Mouse (Mus musculus): ENCODE measurements at regions not wholly inside any gene's neighbourhood (a gene's known extent, or its start where the extent isn't known, plus 50 kb on each side); places are given as distances from the start of the nearest gene placed in this dataset.

- DNase-seq (ENCODE audit: low spot score) = no peak
Measured at GRCm38 (mm10) chr19:36178828-36179251, 58.9 kb upstream of the Ankrd1 start.

- DNase-seq (ENCODE audit: low spot score) = no peak
Measured at GRCm38 (mm10) chr19:36180329-36180728, 60.4 kb upstream of the Ankrd1 start.

DNA sequence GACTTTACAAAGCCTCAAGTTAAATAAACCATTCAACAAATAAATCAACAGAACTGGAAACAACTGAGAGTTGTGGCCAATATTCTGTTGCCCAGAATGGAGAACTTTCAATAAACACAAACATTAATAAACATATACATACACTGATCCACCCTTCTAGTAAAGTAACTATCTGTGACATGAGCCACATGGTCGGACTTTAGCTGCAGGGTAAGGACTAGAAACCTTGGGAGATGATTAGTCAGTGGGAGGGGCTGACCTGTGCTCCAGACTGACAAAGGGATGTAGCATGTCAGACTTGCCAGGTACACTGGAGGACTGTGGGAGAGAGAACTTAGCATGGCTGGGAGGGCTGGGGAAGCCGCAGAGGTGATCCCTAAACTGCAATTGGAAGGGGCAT, 61.6 kb upstream of the Ankrd1 start:
- DNase-seq (ENCODE audit: low spot score) = no peak

DNA sequence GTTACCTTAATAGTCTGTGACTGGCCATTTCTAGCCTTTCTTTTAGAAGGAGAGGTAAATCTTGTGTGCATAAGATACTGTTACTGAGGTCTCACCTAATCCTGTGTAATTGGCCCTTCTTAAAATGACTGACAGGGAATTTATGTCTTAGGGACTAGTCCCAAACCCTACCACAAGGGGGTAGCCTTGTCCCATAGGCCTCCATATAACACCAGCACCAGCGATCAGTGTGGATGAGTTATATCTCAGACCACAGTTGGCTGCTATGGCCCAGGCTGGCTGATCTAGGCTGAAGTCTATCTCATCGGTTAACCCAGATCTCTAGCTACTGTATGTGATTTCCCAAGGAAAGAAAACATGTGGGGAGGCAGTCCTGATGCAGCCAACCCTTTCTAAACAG, 63.2 kb upstream of the Ankrd1 start:
- DNase-seq (ENCODE audit: low spot score) = peak; percentile 88

DNA sequence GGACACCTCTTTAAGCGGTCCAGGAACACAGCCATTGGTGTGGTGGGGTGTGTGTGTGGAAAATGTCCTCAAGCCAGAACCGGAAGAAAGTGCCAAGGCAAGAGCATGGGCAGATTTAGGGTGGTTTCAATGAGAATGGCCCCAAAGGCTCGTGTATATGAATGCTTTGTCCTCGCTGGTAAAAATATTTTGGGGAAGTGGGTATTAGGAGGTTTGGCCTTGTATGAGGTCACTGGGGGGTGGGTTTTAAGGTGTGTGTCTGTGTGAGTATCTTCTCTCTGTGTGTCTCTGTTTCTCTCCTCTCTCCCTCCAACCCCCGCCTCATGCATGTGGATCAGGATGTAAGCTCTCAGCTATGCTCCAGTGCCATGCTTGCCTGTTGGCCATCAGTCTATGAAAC, 69.8 kb upstream of the Ankrd1 start:
- DNase-seq (ENCODE audit: low spot score) = no peak

DNA sequence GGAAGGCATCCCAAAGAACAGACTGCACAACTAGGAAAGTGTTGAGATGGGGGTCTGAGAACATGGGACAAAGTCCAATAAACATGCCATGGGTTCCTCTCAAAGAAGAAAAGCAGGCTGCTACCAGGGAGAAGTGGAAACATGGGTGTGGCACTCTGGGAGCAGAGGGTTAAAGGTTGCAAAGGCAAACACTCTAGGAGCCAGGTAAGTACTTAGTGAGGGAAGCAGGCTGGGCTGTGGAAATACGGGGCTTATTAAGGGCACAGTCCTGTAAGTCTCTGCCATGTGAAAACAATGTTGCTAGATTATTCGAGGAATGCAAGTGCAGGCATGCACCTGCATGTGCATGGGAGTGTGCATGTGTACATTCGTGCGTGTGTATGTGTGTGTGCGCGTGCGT, 71.7 kb upstream of the Ankrd1 start:
- no peak for DNase-seq (ENCODE audit: low spot score)

GRCm38 (mm10) chr19:36204269-36204668, 84.4 kb upstream of the Ankrd1 start:
- DNase-seq (ENCODE audit: low spot score) = no peak

GRCm38 (mm10) chr19:36204965-36205718, 85.2 kb upstream of the Ankrd1 start:
- DNase-seq (ENCODE audit: low spot score) = no peak

- DNase-seq (ENCODE audit: low spot score) = peak; percentile 45
Measured at GRCm38 (mm10) chr19:36207735-36208288, 87.9 kb upstream of the Ankrd1 start.

GRCm38 (mm10) chr19:36208419-36208818, 88.5 kb upstream of the Ankrd1 start:
- no peak for DNase-seq (ENCODE audit: low spot score)

GRCm38 (mm10) chr19:36213461-36213860, 93.6 kb upstream of the Ankrd1 start:
- no peak for DNase-seq (ENCODE audit: low spot score)

- DNase-seq (ENCODE audit: low spot score) = peak; percentile 80
Measured at GRCm38 (mm10) chr19:36214188-36214968, 94.5 kb upstream of the Ankrd1 start.

DNA sequence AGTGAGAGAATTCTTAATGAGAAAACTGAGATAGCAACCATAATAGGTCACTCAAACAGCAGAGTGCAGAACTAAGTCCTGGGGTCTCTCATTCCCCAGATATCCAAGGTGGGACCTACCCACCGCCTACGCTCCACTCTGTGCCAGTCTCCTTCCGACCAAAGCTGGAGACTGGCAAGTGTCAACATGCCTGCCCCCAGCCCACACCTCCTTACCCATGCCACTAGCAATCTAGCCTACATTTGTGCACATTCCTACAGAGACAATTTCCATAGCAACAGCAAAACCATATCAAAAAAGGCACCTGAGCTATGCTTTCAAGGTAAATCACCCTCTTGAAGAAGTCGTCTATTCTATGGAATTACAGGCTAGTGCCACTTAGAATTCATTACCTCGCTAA, 97.3 kb upstream of the Ankrd1 start:
- DNase-seq (ENCODE audit: low spot score) = no peak

GRCm38 (mm10) chr19:36217605-36218004, 97.7 kb upstream of the Ankrd1 start:
- no peak for DNase-seq (ENCODE audit: low spot score)

DNA sequence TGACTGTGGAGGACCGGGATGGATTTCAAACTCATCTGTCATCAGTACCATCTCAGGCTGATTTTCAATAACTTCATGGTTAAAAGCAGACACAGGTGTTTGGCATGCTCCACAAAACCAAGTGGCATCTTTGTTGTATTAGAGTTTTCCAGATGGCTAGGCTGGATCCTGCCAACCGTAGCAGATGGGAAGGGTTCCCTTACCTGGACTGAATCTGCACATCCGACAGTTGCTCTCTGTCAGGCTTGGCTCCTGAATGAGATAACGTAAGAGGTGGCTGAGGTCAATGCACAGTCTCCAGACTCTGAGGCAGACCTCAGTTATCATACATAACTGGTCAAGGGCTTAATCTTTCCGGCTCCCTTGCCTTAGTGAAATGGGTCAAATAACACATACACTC, 99.0 kb upstream of the Ankrd1 start:
- DNase-seq (ENCODE audit: low spot score) = no peak

- DNase-seq (ENCODE audit: low spot score) = no peak
Measured at GRCm38 (mm10) chr19:36221104-36221503, 101.2 kb upstream of the Ankrd1 start.

DNA sequence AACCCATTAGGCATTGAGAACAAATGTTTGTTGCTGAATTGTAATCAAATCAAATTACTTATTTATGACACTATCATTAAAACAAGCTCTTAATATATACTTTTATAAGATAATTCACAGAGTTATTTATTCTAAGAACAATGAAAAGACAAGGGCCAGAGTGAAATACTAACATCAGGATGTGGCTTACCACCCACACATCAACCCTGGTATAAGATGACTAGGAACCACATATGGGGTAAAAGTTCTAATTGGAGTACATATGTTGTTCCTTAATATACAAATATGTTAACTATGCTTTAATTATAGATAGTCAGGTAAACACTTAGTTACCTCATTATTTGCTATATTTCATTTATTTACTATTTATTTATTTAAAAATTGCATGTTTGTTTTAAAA, 101.7 kb upstream of the Ankrd1 start:
- DNase-seq (ENCODE audit: low spot score) = no peak

- no peak for DNase-seq (ENCODE audit: low spot score)
Measured at GRCm38 (mm10) chr19:36222198-36222597, 102.3 kb upstream of the Ankrd1 start.

- no peak for DNase-seq (ENCODE audit: low spot score)
Measured at GRCm38 (mm10) chr19:36224518-36224917, 104.6 kb upstream of the Ankrd1 start.

DNA sequence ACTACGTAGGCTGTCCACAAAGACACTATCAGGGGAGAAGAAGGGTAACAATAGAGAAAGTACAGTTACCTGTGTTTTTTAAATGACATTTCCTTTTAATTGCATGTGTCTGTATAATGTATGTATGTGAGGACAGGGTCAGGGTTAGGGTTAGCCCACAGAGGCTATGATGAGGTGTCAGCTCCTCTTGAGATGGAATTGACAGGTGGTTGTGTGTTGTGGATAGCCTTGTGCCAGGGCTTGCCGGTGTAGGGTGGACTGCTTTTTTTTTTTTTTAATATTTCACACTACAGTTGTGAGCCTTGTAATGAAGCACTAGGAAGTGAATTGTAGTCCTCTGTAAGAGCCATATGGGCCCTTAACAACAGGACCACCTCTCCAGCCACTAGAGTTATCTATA, 105.7 kb upstream of the Ankrd1 start:
- DNase-seq (ENCODE audit: low spot score) = no peak

GRCm38 (mm10) chr19:36227418-36228160, 107.7 kb upstream of the Ankrd1 start:
- DNase-seq (ENCODE audit: low spot score) = no peak

GRCm38 (mm10) chr19:36229315-36229714, 109.4 kb upstream of the Ankrd1 start:
- no peak for DNase-seq (ENCODE audit: low spot score)
